In the genomic region with DNA sequence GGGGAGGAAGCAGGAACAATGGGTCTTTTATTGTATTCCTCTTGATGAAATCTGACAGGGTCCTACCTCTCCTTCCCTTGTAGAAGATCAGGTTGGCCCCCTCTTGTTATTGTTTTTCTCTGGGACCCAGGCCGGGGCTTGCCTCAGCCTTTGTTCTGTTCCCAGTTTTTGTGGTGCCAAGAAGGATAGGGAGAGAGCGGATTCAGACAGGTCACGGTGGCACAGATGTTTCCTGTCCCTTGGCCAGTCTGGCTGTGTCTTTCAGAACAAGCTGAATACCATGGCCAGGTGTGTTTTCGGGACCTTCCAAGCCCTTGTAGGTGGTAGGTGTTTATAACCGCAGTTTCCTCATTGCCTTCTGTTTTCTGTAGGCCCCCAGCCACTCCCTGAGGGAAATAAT, we compare ENCODE assay signal across 19 mouse cellular contexts. TPM values are rescaled to one million over a fixed set of nuclear protein-coding genes. Genes with fewer than 3 reads are reported as not detected.
DNase-seq lines count a peak whose midpoint lies in the region; ATAC-seq and TF ChIP-seq lines count a peak whose summit lies in the region.
"Had no signal": no experiment of that assay in that cellular context is flagged by ENCODE, and none has a peak within 500 bp of the region (broad histone marks: within the 10 kb centered on the region; RNA-seq: fewer than 3 reads in every experiment).

No protein-coding gene starts in this region.

- H3K27me3 ChIP-seq in kidney, embryonic 15.5 days: no peaks in the 10 kb centered on the region; the same call in 1 of the 2 replicates
- H3K27me3 ChIP-seq in kidney, adult 2 months (replicated peaks; ENCODE audit: control insufficient read depth, insufficient read depth, low read length): no peaks in the 10 kb centered on the region
- no peaks in the 10 kb centered on the region for H3K27me3 ChIP-seq in lung, embryonic 16.5 days (ENCODE audit: control insufficient read depth, insufficient read depth, low read depth, low read length)
- no peaks in the 10 kb centered on the region for H3K27me3 ChIP-seq in embryonic facial prominence, embryonic 14.5 days (replicated peaks; ENCODE audit: control insufficient read depth, insufficient read depth, low read length)

- no peaks in the 10 kb centered on the region for H3K9me3 ChIP-seq in kidney, embryonic 15.5 days (replicated peaks)
- no peaks in the 10 kb centered on the region for H3K9me3 ChIP-seq in lung, embryonic 16.5 days (ENCODE audit: control insufficient read depth, low read length)
- no peaks in the 10 kb centered on the region for H3K9me3 ChIP-seq in embryonic facial prominence, embryonic 14.5 days (ENCODE audit: control insufficient read depth, low read length)
- H3K9me3 ChIP-seq: heart, embryonic 12.5 days; liver, embryonic 13.5 days had no signal

- H3K4me1 ChIP-seq in kidney, embryonic 15.5 days: peaks cover 9% of the 10 kb centered on the region
- H3K4me1 ChIP-seq in kidney, adult 2 months (ENCODE audit: control insufficient read depth, insufficient read depth, low read length): no peaks in the 10 kb centered on the region
- peaks cover 3% of the 10 kb centered on the region for H3K4me1 ChIP-seq in lung, embryonic 16.5 days (replicated peaks; ENCODE audit: control insufficient read depth, insufficient read depth, low read length)
- peaks cover 4% of the 10 kb centered on the region; the same call in 1 of the 2 replicates for H3K4me1 ChIP-seq in embryonic facial prominence, embryonic 14.5 days (ENCODE audit: control insufficient read depth, insufficient read depth, low read length)

- H3K4me3 ChIP-seq in kidney, embryonic 15.5 days (replicated peaks): no peak overlapping the region
- H3K4me3 ChIP-seq in kidney, adult 2 months (ENCODE audit: insufficient read depth, low read depth, low read length): no peak overlapping the region
- H3K4me3 ChIP-seq in lung, embryonic 16.5 days (ENCODE audit: low read length): no peak overlapping the region
- no peak overlapping the region for H3K4me3 ChIP-seq in embryonic facial prominence, embryonic 14.5 days (ENCODE audit: low read depth, low read length)
- H3K4me3 ChIP-seq: heart, embryonic 12.5 days; liver, embryonic 13.5 days had no signal

- TF ChIP-seq CTCF in kidney, adult 2 months (conservative IDR thresholded peaks at IDR 0.05; ENCODE audit: insufficient read depth, insufficient read length, low read depth, low read length): no peak

- 46% methylated on average over 5 of the region's 5 CpGs for WGBS in kidney, embryonic 15.5 days
- 64% methylated on average over 5 of the region's 5 CpGs for WGBS in kidney, adult 2 months
- WGBS in lung, embryonic 16.5 days: 37% methylated on average over 5 of the region's 5 CpGs
- WGBS in embryonic facial prominence, embryonic 14.5 days: 39% methylated on average over 5 of the region's 5 CpGs

- no peak overlapping the region for H3K9ac ChIP-seq in kidney, embryonic 15.5 days
- no peak overlapping the region for H3K9ac ChIP-seq in lung, embryonic 16.5 days (ENCODE audit: low read length)
- no peak overlapping the region for H3K9ac ChIP-seq in embryonic facial prominence, embryonic 14.5 days (ENCODE audit: low read depth, low read length)
- H3K9ac ChIP-seq: forebrain, postnatal 0 days; heart, embryonic 12.5 days; liver, embryonic 13.5 days had no signal

- DNase-seq in kidney, adult 2 months: no peak
- DNase-seq in lung, postnatal 4 days: no peak
- DNase-seq in embryonic facial prominence, embryonic 14.5 days (ENCODE audit: low spot score): peak; percentile 41
- peak; percentile 19 for DNase-seq in mesoderm, embryonic 11.5 days (ENCODE audit: low read depth, low spot score)
- no peak for DNase-seq in MN1 (ENCODE audit: low spot score)
- DNase-seq: cerebellum, adult 9-11 months; forebrain, postnatal 0 days; gastrocnemius, postnatal 14 days; heart, postnatal 36 days; layer of hippocampus, postnatal 36 days; liver, embryonic 13.5 days; midbrain, embryonic 14.5 days; right cerebral cortex, postnatal 25 days; thymus, adult 2 months had no signal

- no peak for TF ChIP-seq POLR2A in kidney, adult 2 months (IDR thresholded peaks at IDR 0.05; ENCODE audit: low read depth, low read length)

- no peak for ATAC-seq in kidney, embryonic 15.5 days (replicated peaks; ENCODE audit: low FRiP score)
- ATAC-seq in lung, embryonic 16.5 days (ENCODE audit: low read depth): peak; percentile 53; the same call in 1 of the 2 replicates
- ATAC-seq in embryonic facial prominence, embryonic 14.5 days (ENCODE audit: low read depth): no peak
- ATAC-seq: activated CD4-positive, CD25-positive, alpha-beta regulatory T cell, adult 4 months; CD4-positive, CD25-positive, alpha-beta regulatory T cell, adult 4 months; forebrain, postnatal 0 days had no signal

- no peak overlapping the region for H3K4me2 ChIP-seq in kidney, embryonic 15.5 days
- H3K4me2 ChIP-seq in lung, embryonic 16.5 days (ENCODE audit: low read depth, low read length): no peak overlapping the region
- H3K4me2 ChIP-seq in embryonic facial prominence, embryonic 14.5 days (ENCODE audit: low read depth, low read length): no peak overlapping the region
- H3K4me2 ChIP-seq: heart, embryonic 12.5 days; liver, embryonic 13.5 days had no signal

- H3K27ac ChIP-seq in kidney, embryonic 15.5 days: peak overlapping the region; percentile 59; the same call in 1 of the 2 replicates
- no peak overlapping the region for H3K27ac ChIP-seq in kidney, adult 2 months (ENCODE audit: insufficient read depth, low read depth, low read length)
- peak overlapping the region; percentile 69 for H3K27ac ChIP-seq in lung, embryonic 16.5 days (ENCODE audit: low read length)
- H3K27ac ChIP-seq in embryonic facial prominence, embryonic 14.5 days (replicated peaks; ENCODE audit: low read depth, low read length): no peak overlapping the region
- H3K27ac ChIP-seq: liver, embryonic 13.5 days had no signal

- no peaks in the 10 kb centered on the region for H3K36me3 ChIP-seq in kidney, embryonic 15.5 days
- H3K36me3 ChIP-seq in kidney, adult 2 months (ENCODE audit: control insufficient read depth, insufficient read depth, low read length): no peaks in the 10 kb centered on the region
- H3K36me3 ChIP-seq in lung, embryonic 16.5 days (ENCODE audit: control insufficient read depth, insufficient read depth, low read length): no peaks in the 10 kb centered on the region
- no peaks in the 10 kb centered on the region for H3K36me3 ChIP-seq in embryonic facial prominence, embryonic 14.5 days (ENCODE audit: control insufficient read depth, insufficient read depth, low read length)
- H3K36me3 ChIP-seq: heart, embryonic 12.5 days; liver, embryonic 13.5 days had no signal

RNA-seq across cellular contexts. Expression of a gene that starts 14.0 kb away (rescaled TPM):
- polyA plus RNA-seq in kidney, embryonic 15.5 days (2015; fragmentation: Nextera tagmentation; extraction: Ambion mirVana): not detected in 2 replicates
- not detected in 2 replicates for polyA plus RNA-seq in kidney, adult 2 months (2012; rRNA removed)
- not detected in 2 replicates for polyA plus RNA-seq in lung, embryonic 16.5 days (2015; fragmentation: Nextera tagmentation; extraction: Ambion mirVana)
- not detected in 2 replicates for polyA plus RNA-seq in embryonic facial prominence, embryonic 14.5 days (2014; fragmentation: Nextera tagmentation; extraction: Ambion mirVana)
- polyA plus RNA-seq: activated CD4-positive, CD25-positive, alpha-beta regulatory T cell, adult 4 months; CD4-positive, CD25-positive, alpha-beta regulatory T cell, adult 4 months; forebrain, postnatal 0 days; heart, embryonic 12.5 days; liver, embryonic 13.5 days; midbrain, embryonic 14.5 days; thymus, adult 2 months had no signal

RNA-seq across cellular contexts. Expression of a gene that starts 38.9 kb away (rescaled TPM):
- polyA plus RNA-seq in kidney, embryonic 15.5 days (2015; fragmentation: Nextera tagmentation; extraction: Ambion mirVana): 0.33 and 0.36 TPM in 2 replicates
- 1.2 and 1.9 TPM in 2 replicates for polyA plus RNA-seq in kidney, adult 2 months (2012; rRNA removed)
- polyA plus RNA-seq in lung, embryonic 16.5 days (2015; fragmentation: Nextera tagmentation; extraction: Ambion mirVana): 2.3 and 3.0 TPM in 2 replicates
- 0.76 and 1.2 TPM in 2 replicates for polyA plus RNA-seq in embryonic facial prominence, embryonic 14.5 days (2014; fragmentation: Nextera tagmentation; extraction: Ambion mirVana)
- polyA plus RNA-seq: heart, embryonic 12.5 days had no signal

Comparison
In these comparisons a context has a peak if more than half of its experiments do, and no peak if none do; other contexts are left out.
1. H3K27ac ChIP-seq: peak in kidney, embryonic 15.5 days (single experiment) and lung, embryonic 16.5 days (single experiment); none in kidney, adult 2 months (single experiment) and embryonic facial prominence, embryonic 14.5 days (single experiment).
2. DNase-seq: peak in embryonic facial prominence, embryonic 14.5 days (single experiment) and mesoderm, embryonic 11.5 days (single experiment); none in kidney, adult 2 months (single experiment), lung, postnatal 4 days (0 of 2) and MN1 (single experiment).